Mouse (Mus musculus) kidney, postnatal 25 days (tissue): ENCODE measurements around the gene Nop53.

Experiments
- DNase-seq, 2 experiments: peaks; one replicate each; pipeline ENCODE4 v3.0.0; 2021; ENCODE audit warnings: mixed read lengths in 2 of 2

The Nop53 gene

GRCm38 (mm10) chr7:15945721-15946536 lies at the start of gene Nop53:
Gene Nop53, minus strand, starts transcription at chr7:15946074.
- DNase-seq, result peak; percentile 94 to 95

GRCm38 (mm10) chr7:15993789-15994188 lies 47.9 kb upstream of the Nop53 start:
- no peak for DNase-seq

GRCm38 (mm10) chr7:15993152-15993551 lies 47.3 kb upstream of the Nop53 start:
- peak; percentile 73 to 90 for DNase-seq

GRCm38 (mm10) chr7:15991764-15992163 lies 45.9 kb upstream of the Nop53 start:
- DNase-seq, result peak; percentile 28 to 73

- peak; percentile 41 to 77 for DNase-seq
Measured at GRCm38 (mm10) chr7:15987661-15988356, 41.9 kb upstream of the Nop53 start.

GRCm38 (mm10) chr7:15982729-15983407 lies 37.0 kb upstream of the Nop53 start:
- DNase-seq, result peak in 1 of 2 experiments; percentile 45

GRCm38 (mm10) chr7:15981538-15981937 lies 35.7 kb upstream of the Nop53 start:
- DNase-seq, result peak; percentile 71 to 94

- DNase-seq, result peak; percentile 73 to 91
Measured at GRCm38 (mm10) chr7:15980246-15980645, 34.4 kb upstream of the Nop53 start.

GRCm38 (mm10) chr7:15975904-15976303 lies 30.0 kb upstream of the Nop53 start:
- peak; percentile 60 to 72 for DNase-seq

- peak in 1 of 2 experiments; percentile 55 for DNase-seq
Measured at GRCm38 (mm10) chr7:15975451-15975850, 29.6 kb upstream of the Nop53 start.

GRCm38 (mm10) chr7:15974712-15975111 lies 28.8 kb upstream of the Nop53 start:
- DNase-seq, result peak; percentile 64 to 73

- no peak for DNase-seq
Measured at GRCm38 (mm10) chr7:15972247-15972646, 26.4 kb upstream of the Nop53 start.

GRCm38 (mm10) chr7:15969674-15970073 lies 23.8 kb upstream of the Nop53 start:
- no peak for DNase-seq

- no peak for DNase-seq
Measured at GRCm38 (mm10) chr7:15968322-15968721, 22.4 kb upstream of the Nop53 start.

- DNase-seq, result peak; percentile 72 to 82
Measured at GRCm38 (mm10) chr7:15967312-15967711, 21.4 kb upstream of the Nop53 start, which contains the start of gene Ehd2. Gene Ehd2, minus strand, starts transcription at chr7:15967567.

GRCm38 (mm10) chr7:15966489-15966888 lies 20.6 kb upstream of the Nop53 start:
- DNase-seq, result no peak

GRCm38 (mm10) chr7:15963798-15964652 lies 18.2 kb upstream of the Nop53 start:
- DNase-seq, result peak; percentile 29 to 63

GRCm38 (mm10) chr7:15962311-15963288 lies 16.7 kb upstream of the Nop53 start:
- DNase-seq, result peak; percentile 90 to 94

GRCm38 (mm10) chr7:15961798-15962197 lies 15.9 kb upstream of the Nop53 start:
- DNase-seq, result no peak

GRCm38 (mm10) chr7:15961239-15961638 lies 15.4 kb upstream of the Nop53 start:
- DNase-seq, result no peak

GRCm38 (mm10) chr7:15960691-15961090 lies 14.8 kb upstream of the Nop53 start:
- DNase-seq, result no peak
